Mouse (Mus musculus) monocyte, adult 2 months (primary cell): Measurements from ENCODE around the gene Kmt5c.

ENCODE experiments used
- DNase-seq, 2 experiments: peaks; one replicate each; pipeline ENCODE4 v3.0.0; 2022; ENCODE audit warnings: low spot score in 2 of 2, low read depth in 1 of 2

Kmt5c gene

GRCm38 (mm10) chr7:4744886-4745285 is 5.0 kb downstream of the Kmt5c start:
- no peak for DNase-seq

- DNase-seq: no peak
These were observed 6.5 kb downstream of the Kmt5c start for GRCm38 (mm10) chr7:4746326-4746980.

DNA sequence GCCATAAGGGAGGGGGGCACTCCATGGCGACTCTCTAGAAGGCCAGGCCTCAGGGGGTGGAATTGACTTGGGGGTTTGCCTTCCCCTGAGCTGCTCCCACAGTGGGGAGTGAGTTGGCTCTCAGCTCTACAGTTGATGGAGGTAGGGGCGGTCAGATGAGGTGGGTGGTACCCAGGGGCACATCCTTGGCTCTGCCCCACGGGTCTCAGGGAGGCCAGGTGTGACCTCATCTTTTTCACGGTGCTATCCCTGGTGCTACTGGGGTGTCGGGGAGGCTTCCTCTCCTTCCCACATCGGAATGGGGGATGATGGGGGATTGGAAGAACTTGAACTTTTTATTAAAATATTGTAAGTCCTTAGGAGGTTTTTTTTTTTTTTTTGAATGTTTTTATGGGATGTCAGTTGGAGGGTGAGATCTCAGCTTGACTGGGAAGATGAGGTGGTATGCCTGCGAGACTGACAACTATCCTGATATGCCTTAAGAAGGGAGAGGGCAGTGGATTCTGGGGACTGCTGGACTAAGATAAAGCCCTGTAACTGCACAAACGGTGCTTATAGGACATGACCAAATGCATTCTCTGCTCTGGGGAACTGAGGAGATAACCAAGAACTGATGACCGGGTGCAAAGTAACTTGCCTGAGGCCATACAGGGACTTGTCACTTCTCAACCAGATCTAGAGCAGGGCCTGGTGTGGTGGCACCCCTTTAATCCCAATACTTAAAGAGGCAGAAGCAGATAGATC is 7.4 kb downstream of the Kmt5c start:
- no peak for DNase-seq

- DNase-seq: no peak
These were observed 8.4 kb downstream of the Kmt5c start for GRCm38 (mm10) chr7:4748321-4748720.

GRCm38 (mm10) chr7:4749169-4749568 is 9.3 kb downstream of the Kmt5c start:
- no peak for DNase-seq

GRCm38 (mm10) chr7:4751971-4752820 is 12.3 kb downstream of the Kmt5c start:
- DNase-seq: no peak

- DNase-seq: peak; percentile 38 to 45
These were observed 13.1 kb downstream of the Kmt5c start, which contains the start of gene Cox6b2 for GRCm38 (mm10) chr7:4752821-4753570. Cox6b2 (minus strand) TSS chr7:4753094.

DNA sequence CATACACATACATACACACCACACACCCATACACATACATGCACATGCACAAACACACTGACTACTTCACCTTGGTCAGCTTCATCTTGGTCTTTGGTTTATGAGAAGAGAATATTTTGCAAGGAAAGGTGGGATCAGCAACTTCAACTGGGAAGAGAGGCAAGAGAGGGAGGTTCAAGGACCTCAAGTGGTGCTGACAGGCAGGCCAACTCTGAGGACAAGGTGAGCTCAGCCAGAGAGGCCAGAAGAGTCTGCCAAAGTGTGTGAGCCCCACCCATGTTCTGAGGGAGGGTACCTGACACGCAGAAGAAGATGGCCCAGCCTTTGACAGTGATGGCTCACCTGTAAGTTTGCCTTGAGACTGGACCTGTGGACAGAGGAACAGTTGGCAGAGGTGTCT is 19.8 kb downstream of the Kmt5c start:
- no peak for DNase-seq

- DNase-seq: no peak
These were observed 25.2 kb downstream of the Kmt5c start for GRCm38 (mm10) chr7:4764946-4765710.

DNA sequence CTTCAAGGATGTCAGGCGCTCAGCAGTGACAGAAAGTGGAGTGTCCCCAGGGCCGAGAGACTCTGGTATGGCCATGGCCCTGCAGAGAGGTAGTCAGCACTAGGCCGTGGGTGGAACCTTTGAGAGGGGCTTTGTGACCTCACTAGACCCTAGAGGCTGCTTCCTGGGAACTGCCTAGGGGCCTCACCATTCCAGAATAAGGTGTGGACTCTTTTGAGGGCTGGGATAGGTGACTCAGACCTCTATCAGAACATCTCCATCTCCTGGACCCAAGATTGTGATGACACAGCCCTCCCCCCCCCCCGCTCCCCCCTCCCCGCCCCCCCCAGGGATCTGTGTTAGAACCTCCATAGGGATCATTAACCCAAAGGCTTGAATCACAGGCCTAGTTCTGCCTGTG is 31.3 kb downstream of the Kmt5c start, which contains the start of gene Fam71e2:
Fam71e2 (minus strand) TSS at position 101 of the 400 bp plus-strand sequence.
- no peak for DNase-seq

- no peak for DNase-seq
These were observed 36.2 kb downstream of the Kmt5c start for GRCm38 (mm10) chr7:4776131-4776530.

- DNase-seq: no peak
These were observed 37.2 kb downstream of the Kmt5c start for GRCm38 (mm10) chr7:4776861-4777830.

DNA sequence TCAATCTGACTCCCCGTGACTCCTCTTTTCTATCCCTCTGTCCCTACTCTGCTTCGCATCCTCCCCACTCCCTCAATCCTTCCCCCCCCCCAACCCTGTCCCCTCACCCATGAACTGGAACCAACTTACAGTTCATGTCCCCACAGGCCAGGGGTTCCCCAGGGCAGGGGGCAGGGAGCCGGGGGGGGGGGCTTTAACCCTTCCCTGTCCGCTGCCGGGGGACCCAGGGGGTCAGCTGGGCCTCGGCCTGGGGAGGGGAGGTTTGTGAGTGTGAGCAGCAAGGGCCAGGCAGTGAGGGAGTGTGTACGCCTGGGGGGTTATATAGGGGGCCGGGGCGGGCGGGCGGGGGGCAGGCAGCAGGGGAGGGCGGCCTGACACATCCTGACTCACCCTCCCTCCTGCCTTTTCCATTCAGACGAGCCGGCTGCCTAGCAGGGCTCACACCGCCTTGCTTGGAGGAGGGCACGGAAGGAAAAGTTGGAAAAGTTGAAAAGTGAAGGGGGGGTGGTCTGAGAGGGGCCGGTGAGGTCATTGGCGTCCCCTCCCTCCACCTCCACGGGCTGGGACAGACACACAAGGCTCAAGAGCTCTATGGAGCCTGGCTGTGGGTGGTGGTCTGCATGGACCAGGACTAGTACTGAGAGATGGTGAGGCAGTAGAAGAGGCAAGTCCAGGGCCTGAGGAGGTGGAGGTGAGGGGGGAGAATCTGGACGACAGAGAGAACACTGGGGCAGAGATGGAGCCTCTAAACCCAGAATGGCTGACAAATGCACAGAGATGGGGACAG is 38.1 kb downstream of the Kmt5c start:
- DNase-seq: no peak

- no peak for DNase-seq
These were observed 40.0 kb downstream of the Kmt5c start for GRCm38 (mm10) chr7:4779921-4780320.

GRCm38 (mm10) chr7:4782130-4782529 is 42.2 kb downstream of the Kmt5c start:
- no peak for DNase-seq

DNA sequence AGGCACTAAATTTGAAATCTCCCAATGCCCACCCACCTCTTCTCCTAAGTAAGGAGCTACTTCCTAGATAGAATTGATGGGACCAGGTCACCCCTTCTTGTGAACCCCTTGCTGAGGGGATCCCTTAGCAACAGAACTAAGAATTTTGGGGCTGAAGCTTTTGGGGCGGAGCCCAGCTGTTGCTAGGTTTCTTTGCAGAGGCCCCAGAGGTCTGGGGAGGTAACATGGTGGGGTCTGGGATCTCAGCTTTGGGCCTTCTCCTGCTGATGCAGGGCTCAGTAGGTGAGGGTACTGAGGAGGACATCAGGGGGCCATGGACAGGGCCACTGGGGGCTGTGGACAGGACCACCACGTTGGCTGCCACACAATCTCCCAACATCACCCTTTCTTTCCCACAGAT is 42.8 kb downstream of the Kmt5c start, which contains the start of the genes Il11 and Tmem190:
Il11 (minus strand) TSS at position 101 of the 400 bp plus-strand sequence.
Tmem190 (plus strand) TSS at position 179 of the 400 bp plus-strand sequence.
- no peak for DNase-seq

- no peak for DNase-seq
These were observed 43.9 kb downstream of the Kmt5c start for GRCm38 (mm10) chr7:4783667-4784268.
